Mouse (Mus musculus) hindlimb bud, embryonic 11.5 days (tissue): Measurements from ENCODE around the gene Cxcl12.

Experiments
- DNase-seq: peaks from one replicate; pipeline ENCODE4 v3.0.0-alpha.2; 2012; ENCODE audit warnings: low read depth, low spot score; ENCODE audit errors: extremely low spot score

The Cxcl12 gene

GRCm38 (mm10) chr6:117219300-117219680 lies 51.0 kb downstream of the Cxcl12 start:
- DNase-seq: no peak

- DNase-seq: no peak
These were observed 51.7 kb downstream of the Cxcl12 start for GRCm38 (mm10) chr6:117219911-117220481.

GRCm38 (mm10) chr6:117220831-117221345 lies 52.6 kb downstream of the Cxcl12 start:
- no peak for DNase-seq
